Comparison of ENCODE assay signal across 11 mouse cellular contexts in the genomic region with DNA sequence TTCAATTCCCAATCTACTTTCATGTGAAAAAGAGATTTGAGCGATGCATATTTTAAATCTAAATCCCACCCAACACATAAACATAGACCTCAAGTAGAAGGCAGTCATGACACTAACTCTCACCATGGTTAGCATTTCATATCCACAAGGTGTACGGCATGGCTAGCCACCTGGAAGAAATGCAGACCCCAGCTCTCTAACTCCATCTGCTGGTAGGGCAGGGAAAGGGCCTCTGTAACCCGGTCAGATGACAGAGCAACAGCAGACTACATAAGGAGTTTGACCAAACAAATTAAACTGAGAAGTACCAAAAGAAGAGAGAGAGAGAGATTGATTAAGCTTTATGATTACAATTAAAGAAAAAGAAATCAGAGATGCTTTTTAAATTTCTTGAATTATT.
DNase-seq lines count a peak whose midpoint lies in the region; ATAC-seq and TF ChIP-seq lines count a peak whose summit lies in the region.
"Had no signal": no experiment of that assay in that cellular context is flagged by ENCODE, and none has a peak within 500 bp of the region (broad histone marks: within the 10 kb centered on the region; RNA-seq: fewer than 3 reads in every experiment).

No protein-coding gene starts in this region.

- H3K9ac ChIP-seq in heart, postnatal 0 days (replicated peaks; ENCODE audit: low read depth, low read length), result no peak overlapping the region
- H3K9ac ChIP-seq in midbrain, embryonic 11.5 days (ENCODE audit: low read length), result no peak overlapping the region
- no peak overlapping the region for H3K9ac ChIP-seq in midbrain, embryonic 15.5 days
- H3K9ac ChIP-seq: embryonic facial prominence, embryonic 13.5 days; hindbrain, embryonic 12.5 days had no signal

- intact Hi-C loops in heart, postnatal 10 days (cut with DNase I), result no loop called here

- H3K36me3 ChIP-seq in heart, postnatal 0 days (replicated peaks; ENCODE audit: control insufficient read depth, insufficient read depth, low read length), result 0 out of 2 replicates have a peak, but pooled peaks cover 3% of the 10 kb centered on the region
- no peaks in the 10 kb centered on the region for H3K36me3 ChIP-seq in midbrain, embryonic 11.5 days (ENCODE audit: control insufficient read depth, insufficient read depth, low read length)
- H3K36me3 ChIP-seq in midbrain, embryonic 15.5 days (replicated peaks), result no peaks in the 10 kb centered on the region

- no peaks in the 10 kb centered on the region for H3K9me3 ChIP-seq in heart, postnatal 0 days (replicated peaks; ENCODE audit: control insufficient read depth, low read length)
- H3K9me3 ChIP-seq in midbrain, embryonic 11.5 days (ENCODE audit: control insufficient read depth, low read length), result no peaks in the 10 kb centered on the region
- no peaks in the 10 kb centered on the region for H3K9me3 ChIP-seq in midbrain, embryonic 15.5 days
- H3K9me3 ChIP-seq: embryonic facial prominence, embryonic 13.5 days; hindbrain, embryonic 12.5 days had no signal

- no peak for TF ChIP-seq EP300 in heart, postnatal 0 days (IDR thresholded peaks at IDR 0.05; ENCODE audit: low read depth)

- H3K4me3 ChIP-seq in heart, postnatal 0 days (ENCODE audit: low read depth, low read length), result no peak overlapping the region
- no peak overlapping the region for H3K4me3 ChIP-seq in midbrain, embryonic 11.5 days (ENCODE audit: low read depth, low read length)
- no peak overlapping the region for H3K4me3 ChIP-seq in midbrain, embryonic 15.5 days
- H3K4me3 ChIP-seq: embryonic facial prominence, embryonic 13.5 days; hindbrain, embryonic 12.5 days had no signal

- no peak for ATAC-seq in heart, postnatal 0 days (ENCODE audit: insufficient read depth, low read depth)
- ATAC-seq in midbrain, embryonic 11.5 days (ENCODE audit: low FRiP score), result no peak
- ATAC-seq in midbrain, embryonic 15.5 days (replicated peaks), result no peak
- ATAC-seq in megakaryocyte progenitor cell, adult 5-6 weeks (replicated peaks; ENCODE audit: poor library complexity), result peak; percentile 54; the same call in 1 of the 2 replicates

- DNase-seq in heart, postnatal 0 days (ENCODE audit: low spot score), result no peak
- DNase-seq in heart, postnatal 10 days, result no peak
- peak; percentile 45 for DNase-seq in midbrain, embryonic 11.5 days (ENCODE audit: low spot score, missing footprints)
- peak; percentile 49 for DNase-seq in NIH3T3 (ENCODE audit: low read depth)
- no peak for DNase-seq in retina, postnatal 1 day
- DNase-seq in embryo, embryonic 11 days, result no peak

- no peaks in the 10 kb centered on the region for H3K27me3 ChIP-seq in heart, postnatal 0 days (ENCODE audit: control insufficient read depth, insufficient read depth, low read length)
- no peaks in the 10 kb centered on the region for H3K27me3 ChIP-seq in midbrain, embryonic 11.5 days (ENCODE audit: control insufficient read depth, insufficient read depth, low read length)
- H3K27me3 ChIP-seq in midbrain, embryonic 15.5 days (replicated peaks), result no peaks in the 10 kb centered on the region
- H3K27me3 ChIP-seq: embryonic facial prominence, embryonic 13.5 days; hindbrain, embryonic 12.5 days had no signal

- peak; percentile 37 for TF ChIP-seq CTCF in heart, postnatal 0 days (IDR thresholded peaks at IDR 0.05; ENCODE audit: low read depth)

- no peak overlapping the region for H3K4me2 ChIP-seq in heart, postnatal 0 days (ENCODE audit: low read depth, low read length)
- H3K4me2 ChIP-seq in midbrain, embryonic 11.5 days, result no peak overlapping the region
- no peak overlapping the region for H3K4me2 ChIP-seq in midbrain, embryonic 15.5 days
- H3K4me2 ChIP-seq: embryonic facial prominence, embryonic 13.5 days; hindbrain, embryonic 12.5 days had no signal

- H3K27ac ChIP-seq in heart, postnatal 0 days (ENCODE audit: low read depth), result no peak overlapping the region
- no peak overlapping the region for H3K27ac ChIP-seq in midbrain, embryonic 11.5 days (ENCODE audit: low read depth, low read length)
- no peak overlapping the region for H3K27ac ChIP-seq in midbrain, embryonic 15.5 days
- H3K27ac ChIP-seq: embryonic facial prominence, embryonic 13.5 days; hindbrain, embryonic 12.5 days; macrophage had no signal

- WGBS in heart, postnatal 0 days, result 88% methylated on average over 3 of the region's 3 CpGs
- 88% methylated on average over 3 of the region's 3 CpGs for WGBS in midbrain, embryonic 11.5 days
- 95% methylated on average over 3 of the region's 3 CpGs for WGBS in midbrain, embryonic 15.5 days

- H3K4me1 ChIP-seq in heart, postnatal 0 days (ENCODE audit: control insufficient read depth, insufficient read depth), result peaks cover 2% of the 10 kb centered on the region; the same call in 1 of the 2 replicates
- no peaks in the 10 kb centered on the region for H3K4me1 ChIP-seq in midbrain, embryonic 11.5 days (ENCODE audit: control insufficient read depth, insufficient read depth, low read length)
- no peaks in the 10 kb centered on the region for H3K4me1 ChIP-seq in midbrain, embryonic 15.5 days
- H3K4me1 ChIP-seq: embryonic facial prominence, embryonic 13.5 days; hindbrain, embryonic 12.5 days had no signal

Comparison
In these comparisons a context has a peak if more than half of its experiments do, and no peak if none do; other contexts are left out.
1. DNase-seq: peak in midbrain, embryonic 11.5 days (single experiment) and NIH3T3 (single experiment); none in heart, postnatal 0 days (single experiment), heart, postnatal 10 days (0 of 2), retina, postnatal 1 day (single experiment) and embryo, embryonic 11 days (single experiment).